Mouse (Mus musculus) thymus, adult 2 months (tissue): ENCODE data around the gene Tubb2a.

Source experiments
- CTCF ChIP-seq: fragments of 200-500 bp; IDR thresholded peaks from 2 replicates; pipeline ENCODE4 v1.5.1; 2012; ENCODE audit warnings: mild to moderate bottlenecking, control low read depth, low read length, moderate library complexity, borderline replicate concordance; ENCODE audit not compliant: control insufficient read depth, poor library complexity, insufficient read depth; ENCODE audit errors: extremely low read depth
- POLR2A ChIP-seq: fragments of 200-500 bp; IDR thresholded peaks from 2 replicates; pipeline ENCODE4 v1.6.1; 2012; ENCODE audit warnings: mild to moderate bottlenecking, low read length, control low read depth, moderate library complexity; ENCODE audit not compliant: control insufficient read depth, poor library complexity, insufficient read depth; ENCODE audit errors: extremely low read depth

DNA sequence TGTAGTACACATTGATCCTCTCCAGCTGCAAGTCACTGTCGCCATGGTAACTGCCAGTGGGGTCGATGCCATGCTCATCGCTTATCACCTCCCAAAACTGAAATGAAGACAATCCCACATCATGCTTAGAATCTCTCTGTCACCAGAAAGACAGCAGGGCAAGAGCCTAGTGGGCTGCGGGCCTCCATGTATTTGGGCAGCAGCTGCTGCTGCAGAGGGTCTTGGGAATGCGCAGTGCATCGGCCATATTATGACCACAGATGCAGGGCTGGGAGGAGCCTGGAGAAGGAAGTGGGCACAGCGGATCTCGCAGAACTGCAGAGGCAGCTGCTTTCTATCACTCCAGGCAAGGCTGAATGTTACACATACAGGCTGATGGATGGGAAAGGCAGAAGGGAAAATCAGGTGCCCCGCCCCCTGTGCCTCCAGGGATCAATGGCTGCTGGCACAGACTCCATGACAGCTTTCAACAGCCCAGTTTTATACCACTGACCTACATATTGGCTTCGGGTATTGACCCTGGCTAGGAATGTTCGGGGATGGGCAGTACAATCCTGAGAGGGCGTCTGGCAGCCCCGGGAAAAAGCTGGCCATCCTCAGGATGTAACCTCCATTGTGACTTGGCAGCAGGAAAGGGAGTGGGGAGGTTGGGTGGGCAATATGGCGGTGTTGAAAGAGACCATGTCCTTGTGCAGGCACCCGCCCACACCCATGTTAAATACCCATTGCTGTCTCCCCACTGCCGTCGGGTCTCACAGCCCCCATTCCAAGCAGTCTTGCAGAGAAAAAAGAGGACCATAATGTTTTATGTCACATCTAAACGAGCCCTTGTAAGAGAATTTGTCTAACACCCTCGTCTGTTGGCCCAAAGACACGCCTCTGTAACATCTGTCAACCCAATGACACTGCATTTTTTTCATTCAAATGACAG lies 981 bp downstream of the Tubb2a start:
- TF ChIP-seq CTCF, result peak; percentile 0; the same call in 1 of the 2 replicates
- no peak for TF ChIP-seq POLR2A
